Mouse (Mus musculus) embryonic facial prominence, embryonic 15.5 days (tissue): ENCODE measurements around the gene Ptgir. TPM values are rescaled to one million over a fixed set of nuclear protein-coding genes. Genes with fewer than 3 reads are reported as not detected.
"Not testable (repeated sequence)": the region's sequence is repeated elsewhere in the genome, so short reads cannot be mapped to it uniquely, and the experiment has no call there.

Source experiments
- ATAC-seq: fragments of 200-750 bp; cut with Nextera tagmentation; 2 replicates; pipeline ENCODE4 v1.8.0; 2017; ENCODE audit warnings: low read depth, moderate TSS enrichment; ENCODE audit not compliant: insufficient number of reproducible peaks, low FRiP score, low TSS enrichment
- H3K27ac ChIP-seq: fragments of 300-500 bp; sonication (generic); replicated peaks from 2 replicates; pipeline ENCODE4 v1.5.1; 2015; ENCODE audit warnings: mild to moderate bottlenecking, inconsistent platforms
- H3K27me3 ChIP-seq: fragments of 300-500 bp; sonication (generic); 2 replicates; pipeline ENCODE4 v1.6.1; 2015; ENCODE audit warnings: inconsistent platforms
- H3K36me3 ChIP-seq: fragments of 300-500 bp; sonication (generic); 2 replicates; pipeline ENCODE4 v1.6.1; 2015; ENCODE audit warnings: mild to moderate bottlenecking, inconsistent platforms
- H3K4me1 ChIP-seq: fragments of 300-500 bp; sonication (generic); 2 replicates; pipeline ENCODE4 v1.6.1; 2015; ENCODE audit warnings: inconsistent platforms
- H3K4me2 ChIP-seq: fragments of 300-500 bp; sonication (generic); replicated peaks from 2 replicates; pipeline ENCODE4 v1.6.1; 2015; ENCODE audit warnings: mild to moderate bottlenecking, inconsistent platforms
- H3K4me3 ChIP-seq: fragments of 300-500 bp; sonication (generic); replicated peaks from 2 replicates; pipeline ENCODE4 v1.5.1; 2015; ENCODE audit warnings: mild to moderate bottlenecking, inconsistent platforms
- H3K9ac ChIP-seq: fragments of 300-500 bp; sonication (generic); 2 replicates; pipeline ENCODE4 v1.6.1; 2015; ENCODE audit warnings: inconsistent platforms
- H3K9me3 ChIP-seq: fragments of 300-500 bp; sonication (generic); replicated peaks from 2 replicates; pipeline ENCODE4 v1.6.1; 2016; ENCODE audit warnings: inconsistent platforms
- WGBS: fragments of 180-500 bp; shearing (Covaris S2); methylation state at CpG from one replicate; pipeline ENCODE4 v1.1.7; 2015; 5-methylcytosine and 5-hydroxymethylcytosine counted together
- polyA plus RNA-seq: library from polyadenylated mRNA; unstranded; fragments of >200 nt; fragmentation: Nextera tagmentation; extraction: Ambion mirVana; gene quantifications from 2 replicates; pipeline ENCODE4 v1.2.1, GENCODE M21; 2015

Ptgir gene
- polyA plus RNA-seq, 1 experiment from 2014 or later, result 3.1 TPM

- no peak for ATAC-seq
- Histone ChIP-seq H3K9ac (no peak overlapping the region), H3K27me3 (peaks cover 43% of the 10 kb centered on the region), H3K9me3 (no peaks in the 10 kb centered on the region), H3K4me3 (peak overlapping the region; percentile 57), H3K4me2 (peak overlapping the region; percentile 81), H3K27ac (no peak overlapping the region), H3K36me3 (no peaks in the 10 kb centered on the region), H3K4me1 (peaks cover 65% of the 10 kb centered on the region)
- WGBS, result 22% methylated on average over 17 of the region's 17 CpGs
Observed at GRCm38 (mm10) chr7:16945419-16945818, 39.1 kb downstream of the Ptgir start.

DNA sequence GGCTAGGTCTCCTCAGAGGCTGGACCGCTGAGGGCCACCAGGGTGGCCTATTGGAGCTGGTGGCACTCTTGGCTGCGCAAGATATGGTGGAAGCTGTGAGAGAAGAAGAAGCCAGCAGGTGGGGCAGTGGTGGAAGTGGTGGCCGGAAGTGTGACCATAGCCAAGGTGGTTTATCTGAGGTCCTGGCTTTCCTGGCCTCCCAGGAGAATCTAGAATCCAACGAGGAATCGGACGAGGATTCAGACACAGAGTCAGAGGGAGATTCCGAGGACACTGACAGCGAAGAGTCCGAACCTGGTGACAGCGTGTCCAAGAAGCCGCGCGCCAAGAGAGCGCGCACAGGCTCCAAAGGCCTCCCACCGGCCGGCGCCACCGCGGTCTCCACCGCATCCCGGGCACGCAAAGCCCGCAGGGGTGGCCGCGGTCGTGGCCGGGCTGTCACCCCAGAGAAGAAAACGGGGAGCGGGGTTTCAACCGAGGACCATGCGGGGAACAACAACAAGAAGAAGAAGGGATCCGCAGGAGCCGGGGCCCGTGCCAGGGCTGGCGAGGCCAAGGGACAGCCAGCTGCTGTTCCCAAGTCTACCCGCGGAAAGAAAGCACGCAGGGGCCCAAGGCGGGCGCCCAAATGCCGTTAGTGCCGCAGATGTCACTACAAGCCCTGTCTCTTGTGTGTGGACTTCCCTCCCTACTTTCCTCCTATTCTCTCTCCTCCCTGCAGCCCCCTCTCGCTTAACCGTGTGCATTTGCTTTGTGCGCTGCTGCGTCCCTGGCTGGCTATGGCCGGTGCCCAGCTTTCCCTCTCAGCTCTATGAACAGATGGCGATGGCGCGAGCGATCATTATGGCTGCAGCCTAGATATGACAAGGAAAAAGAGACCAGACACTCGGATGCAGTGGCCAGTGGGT, 40.4 kb downstream of the Ptgir start:
- H3K9ac ChIP-seq, result peak overlapping the region; percentile 15; the same call in 1 of the 2 replicates
- H3K27me3 ChIP-seq, result peaks cover 43% of the 10 kb centered on the region
- no peaks in the 10 kb centered on the region for H3K9me3 ChIP-seq
- H3K4me2 ChIP-seq, result peak overlapping the region; percentile 81
- WGBS, result 8% methylated on average over 53 of the region's 53 CpGs
- H3K27ac ChIP-seq, result peak overlapping the region; percentile 65
- peak overlapping the region; percentile 38 for H3K4me3 ChIP-seq
- no peak for ATAC-seq
- H3K4me1 ChIP-seq, result peaks cover 62% of the 10 kb centered on the region
- no peaks in the 10 kb centered on the region for H3K36me3 ChIP-seq

DNA sequence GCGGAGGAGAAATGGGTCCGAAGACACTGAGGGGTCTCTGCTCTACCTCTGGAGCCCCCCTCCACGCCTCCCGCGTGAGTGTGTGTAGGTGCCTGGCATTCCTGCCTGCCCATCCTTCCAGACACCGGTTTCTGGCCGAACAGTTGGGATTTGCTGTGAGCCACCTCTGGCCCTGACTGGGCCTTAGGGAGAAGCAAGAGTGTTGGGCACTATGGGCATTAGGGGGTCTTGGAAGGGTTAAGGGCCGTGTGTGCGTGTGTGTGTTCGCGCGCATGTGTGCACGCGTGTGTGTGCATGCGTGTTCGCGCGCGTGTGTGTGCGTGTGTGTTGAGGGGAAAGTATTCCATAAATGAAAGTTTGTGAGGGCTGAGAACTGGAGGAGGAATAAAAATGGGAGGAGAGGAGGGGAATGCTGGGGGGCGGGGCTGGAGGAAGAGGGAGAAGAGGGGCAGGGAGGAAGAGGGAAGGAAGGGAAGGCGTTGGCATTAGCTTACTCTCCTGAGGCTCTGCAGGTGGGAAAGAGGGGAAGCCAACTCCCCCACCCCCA, 41.1 kb downstream of the Ptgir start:
- no peaks in the 10 kb centered on the region for H3K9me3 ChIP-seq
- H3K4me2 ChIP-seq, result peak overlapping the region; percentile 81
- H3K36me3 ChIP-seq, result no peaks in the 10 kb centered on the region
- H3K9ac ChIP-seq, result no peak overlapping the region
- peak overlapping the region; percentile 65 for H3K27ac ChIP-seq
- peaks cover 62% of the 10 kb centered on the region for H3K4me1 ChIP-seq
- ATAC-seq, result no peak
- H3K4me3 ChIP-seq, result peak overlapping the region; percentile 38
- peaks cover 43% of the 10 kb centered on the region for H3K27me3 ChIP-seq
- WGBS, result 15% methylated on average over 22 of the region's 22 CpGs

DNA sequence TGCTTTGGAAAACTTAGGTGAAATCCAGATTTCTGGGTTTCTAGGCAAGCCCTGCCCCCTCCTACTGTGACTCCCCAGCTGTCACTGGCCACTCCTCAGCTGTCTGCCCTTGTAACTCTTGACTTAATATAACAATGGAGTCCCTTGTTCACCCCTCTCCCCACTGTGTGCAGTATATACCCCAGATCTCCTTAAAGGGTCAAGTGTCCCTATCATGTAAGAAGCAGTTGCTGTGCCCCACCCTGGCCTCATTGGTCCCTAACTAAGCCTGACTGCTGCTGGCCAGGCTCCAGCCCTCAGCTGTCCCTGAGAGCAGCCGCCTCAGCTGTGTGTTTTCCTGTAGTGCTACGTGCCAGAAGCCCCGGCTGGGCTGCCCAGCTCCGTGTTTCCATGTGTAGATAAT, 41.7 kb downstream of the Ptgir start:
- WGBS, result 23% methylated on average over 4 of the region's 4 CpGs
- H3K27ac ChIP-seq, result peak overlapping the region; percentile 65
- ATAC-seq, result peak; percentile 64
- H3K9ac ChIP-seq, result no peak overlapping the region
- no peaks in the 10 kb centered on the region for H3K9me3 ChIP-seq
- no peaks in the 10 kb centered on the region for H3K36me3 ChIP-seq
- H3K4me3 ChIP-seq, result 0 out of 2 replicates have a peak overlapping the region, but pooled peaks have one; percentile 38
- H3K27me3 ChIP-seq, result peaks cover 43% of the 10 kb centered on the region
- peak overlapping the region; percentile 81 for H3K4me2 ChIP-seq
- peaks cover 62% of the 10 kb centered on the region for H3K4me1 ChIP-seq

DNA sequence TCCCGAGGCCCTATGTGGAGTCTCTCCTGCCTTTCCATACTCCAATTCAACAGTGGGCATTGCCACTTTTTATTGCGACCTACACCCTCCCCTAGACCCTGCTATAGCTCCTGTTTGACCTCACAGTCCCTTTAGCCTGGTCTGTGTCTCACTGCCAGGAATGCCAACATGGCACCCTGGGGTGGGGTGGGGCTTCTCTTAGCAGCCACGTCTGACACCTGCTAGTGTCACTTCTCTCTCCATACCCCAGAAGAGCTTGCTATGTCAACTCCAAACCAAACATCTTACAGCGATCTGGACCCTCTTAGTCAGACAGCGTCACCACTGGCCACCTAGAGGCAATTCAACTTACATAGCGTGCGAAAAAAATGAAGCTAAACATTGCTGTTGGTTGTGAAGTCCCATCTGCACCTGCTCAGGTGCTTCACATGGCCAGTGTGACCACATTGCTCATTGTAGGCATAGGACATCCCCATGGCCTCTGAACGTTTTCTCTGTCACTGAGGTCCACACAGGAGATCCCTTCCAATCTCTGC, 42.7 kb downstream of the Ptgir start:
- H3K4me1 ChIP-seq, result peaks cover 58% of the 10 kb centered on the region
- no peak overlapping the region; the same call in 1 of the 2 replicates for H3K27ac ChIP-seq
- WGBS, result 64% methylated on average over 8 of the region's 8 CpGs
- no peak overlapping the region for H3K9ac ChIP-seq
- H3K27me3 ChIP-seq, result peaks cover 43% of the 10 kb centered on the region
- no peaks in the 10 kb centered on the region for H3K9me3 ChIP-seq
- no peak for ATAC-seq
- no peak overlapping the region for H3K4me3 ChIP-seq
- H3K36me3 ChIP-seq, result no peaks in the 10 kb centered on the region
- H3K4me2 ChIP-seq, result no peak overlapping the region

DNA sequence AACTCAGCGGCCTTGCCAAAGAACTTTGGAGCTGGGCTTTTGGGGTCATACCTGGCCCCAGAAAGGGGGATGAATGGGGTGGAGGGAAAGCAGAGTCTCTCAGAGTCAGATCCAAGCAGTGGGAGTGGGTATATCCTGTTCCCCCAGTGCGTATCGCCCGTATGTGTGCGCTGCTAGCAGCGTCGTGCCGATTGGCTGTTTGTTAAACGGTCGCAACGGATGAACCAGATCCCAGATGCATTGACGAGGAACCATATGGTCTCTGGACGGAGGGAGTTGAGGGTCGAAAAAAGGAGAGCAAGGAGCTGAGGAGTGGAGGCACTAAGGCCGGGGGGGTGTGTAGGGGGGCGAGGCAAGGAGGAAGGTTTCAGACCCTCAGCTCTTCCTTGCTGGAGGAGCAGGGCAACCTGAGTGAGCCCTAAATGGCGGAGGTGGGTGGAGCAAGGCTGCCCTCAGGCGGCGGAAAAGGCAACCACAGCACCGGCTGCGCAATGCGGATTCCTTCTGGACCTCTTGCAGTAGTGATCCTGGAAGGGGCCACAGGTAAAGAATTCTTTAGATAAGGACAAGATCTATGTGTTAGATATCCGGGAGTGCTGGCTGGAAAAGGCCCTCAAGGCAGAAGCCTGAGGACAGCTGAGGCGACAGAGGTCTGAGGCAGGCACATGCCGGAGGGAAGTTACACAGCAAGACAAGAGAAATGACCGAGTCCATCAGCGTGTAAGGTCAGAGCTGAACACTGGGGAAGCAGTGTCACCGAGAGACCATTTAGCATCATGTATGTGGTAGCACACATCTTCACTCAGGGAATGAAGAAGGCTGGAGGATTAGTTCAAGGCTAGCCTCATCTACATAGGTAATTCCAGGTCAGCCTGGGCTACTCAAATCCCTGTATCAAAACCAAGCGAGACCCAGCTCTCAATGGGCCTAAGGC, 43.9 kb downstream of the Ptgir start:
- Histone ChIP-seq H3K4me3 (peak overlapping the region; percentile 33), H3K27me3 (peaks cover 42% of the 10 kb centered on the region), H3K27ac (no peak overlapping the region), H3K4me1 (peaks cover 47% of the 10 kb centered on the region), H3K36me3 (no peaks in the 10 kb centered on the region), H3K9me3 (no peaks in the 10 kb centered on the region), H3K9ac (no peak overlapping the region), H3K4me2 (peak overlapping the region; percentile 63)
- peak; percentile 8; the same call in 1 of the 2 replicates for ATAC-seq
- 12% methylated on average over 29 of the region's 29 CpGs for WGBS

GRCm38 (mm10) chr7:16950861-16951635, 44.8 kb downstream of the Ptgir start:
- Histone ChIP-seq H3K36me3 (no peaks in the 10 kb centered on the region), H3K9me3 (no peaks in the 10 kb centered on the region), H3K4me1 (peaks cover 39% of the 10 kb centered on the region), H3K4me3 (no peak overlapping the region), H3K4me2 (peak overlapping the region; percentile 27; the same call in 1 of the 2 replicates), H3K27me3 (peaks cover 33% of the 10 kb centered on the region), H3K9ac (no peak overlapping the region), H3K27ac (no peak overlapping the region)
- ATAC-seq, result peak; percentile 75
- WGBS, result 21% methylated on average over 18 of the region's 18 CpGs

GRCm38 (mm10) chr7:16953776-16954175, 47.5 kb downstream of the Ptgir start:
- H3K27me3 ChIP-seq, H3K9me3 ChIP-seq, ATAC-seq, H3K9ac ChIP-seq, H3K4me2 ChIP-seq, H3K27ac ChIP-seq, H3K4me3 ChIP-seq, H3K36me3 ChIP-seq: not testable (repeated sequence)
- WGBS, result 64% methylated on average over 2 of the region's 2 CpGs
- H3K4me1 ChIP-seq, result peaks cover 14% of the 10 kb centered on the region

- H3K4me1 ChIP-seq, result peaks cover 9% of the 10 kb centered on the region; the same call in 1 of the 2 replicates
- no peak overlapping the region for H3K9ac ChIP-seq
- WGBS, result 67% methylated on average over 4 of the region's 4 CpGs
- no peak for ATAC-seq
- H3K9me3 ChIP-seq, result no peaks in the 10 kb centered on the region
- no peaks in the 10 kb centered on the region for H3K36me3 ChIP-seq
- no peak overlapping the region for H3K4me3 ChIP-seq
- H3K27me3 ChIP-seq, result no peaks in the 10 kb centered on the region
- no peak overlapping the region for H3K4me2 ChIP-seq
- no peak overlapping the region for H3K27ac ChIP-seq
Observed at GRCm38 (mm10) chr7:16955712-16956111, 49.4 kb downstream of the Ptgir start.
